ENCODE assay signal across 18 mouse cellular contexts in genomic region chr10:59379927-59380326, GRCm38 (mm10). TPM values are rescaled to one million over a fixed set of nuclear protein-coding genes. Genes with fewer than 3 reads are reported as not detected.
A peak's percentile ranks its signal among the peaks of the same experiment; 100 is the strongest.
DNase-seq lines count a peak whose midpoint lies in the region; ATAC-seq lines count a peak whose summit lies in the region.
"Had no signal": no experiment of that assay in that cellular context is flagged by ENCODE, and none has a peak within 500 bp of the region (broad histone marks: within the 10 kb centered on the region; RNA-seq: fewer than 3 reads in every experiment).

No protein-coding gene starts in this region.

- H3K4me2 ChIP-seq in forebrain, embryonic 13.5 days = no peak overlapping the region
- H3K4me2 ChIP-seq: intestine, embryonic 15.5 days; neural tube, embryonic 13.5 days had no signal

- H3K4me3 ChIP-seq in megakaryocyte, embryonic 14.5 days (replicated peaks) = peak overlapping the region; percentile 87
- H3K4me3 ChIP-seq in forebrain, embryonic 13.5 days = no peak overlapping the region
- H3K4me3 ChIP-seq: intestine, embryonic 15.5 days; neural tube, embryonic 13.5 days had no signal

- H3K36me3 ChIP-seq in megakaryocyte, embryonic 14.5 days (replicated peaks; ENCODE audit: low read length) = peaks cover 29% of the 10 kb centered on the region
- H3K36me3 ChIP-seq in forebrain, embryonic 13.5 days (ENCODE audit: poor library complexity, severe bottlenecking) = 0 out of 2 replicates have a peak, but pooled peaks cover 5% of the 10 kb centered on the region
- H3K36me3 ChIP-seq: neural tube, embryonic 13.5 days had no signal

- peaks cover 37% of the 10 kb centered on the region for H3K4me1 ChIP-seq in megakaryocyte, embryonic 14.5 days
- no peaks in the 10 kb centered on the region for H3K4me1 ChIP-seq in forebrain, embryonic 13.5 days
- H3K4me1 ChIP-seq: intestine, embryonic 15.5 days had no signal

- 65% methylated on average over 3 of the region's 3 CpGs for WGBS in forebrain, embryonic 13.5 days

- peak; percentile 48 for DNase-seq in MEL-GATA-1-ER (ENCODE audit: extremely low read depth, low read depth)
- DNase-seq in induced T-regulatory cell, adult 2 months (ENCODE audit: low read depth) = peak; percentile 79
- DNase-seq in naive thymus-derived CD4-positive, alpha-beta T cell, adult 2 months (ENCODE audit: low read depth) = peak; percentile 72
- DNase-seq in right cerebral cortex, adult 2 months (ENCODE audit: low spot score in 2 of 2) = no peak
- DNase-seq: cerebellum, adult 11-12 months; gastrocnemius, postnatal 36 days; lung, adult 18-20 months; thymus, adult 18-20 months had no signal

- ATAC-seq in megakaryocyte, adult 5-6 weeks (ENCODE audit: poor library complexity, severe bottlenecking) = no peak
- no peak for ATAC-seq in forebrain, embryonic 13.5 days
- ATAC-seq: intestine, embryonic 15.5 days had no signal

- no peak overlapping the region for H3K27ac ChIP-seq in forebrain, embryonic 13.5 days
- H3K27ac ChIP-seq: intestine, embryonic 15.5 days; macrophage; neural tube, embryonic 13.5 days had no signal

- no peak overlapping the region for H3K9ac ChIP-seq in forebrain, embryonic 13.5 days
- H3K9ac ChIP-seq: intestine, embryonic 15.5 days; neural tube, embryonic 13.5 days had no signal

- H3K27me3 ChIP-seq in megakaryocyte, embryonic 14.5 days (replicated peaks) = no peaks in the 10 kb centered on the region
- H3K27me3 ChIP-seq in forebrain, embryonic 13.5 days = no peaks in the 10 kb centered on the region
- H3K27me3 ChIP-seq: intestine, embryonic 15.5 days; neural tube, embryonic 13.5 days had no signal

- H3K9me3 ChIP-seq in megakaryocyte, embryonic 14.5 days = no peaks in the 10 kb centered on the region
- no peaks in the 10 kb centered on the region for H3K9me3 ChIP-seq in forebrain, embryonic 13.5 days (replicated peaks)
- H3K9me3 ChIP-seq: intestine, embryonic 15.5 days; neural tube, embryonic 13.5 days had no signal

RNA-seq across cellular contexts. Expression of gene Gm10273, which starts 15.5 kb away (rescaled TPM):
- polyA plus RNA-seq in megakaryocyte, embryonic 14.5 days (2012; ENCODE audit: insufficient read depth, low replicate concordance) = 0.54 TPM in 1 of 2 replicates, not detected in the other
- 33.3 and 39.3 TPM in 2 replicates for total RNA-seq in megakaryocyte, adult 5-6 weeks (2015)
- total RNA-seq in megakaryocyte, adult 5-6 weeks (2017) = 25.7 and 55.3 TPM in 2 replicates
- polyA plus RNA-seq in forebrain, embryonic 13.5 days (2015; fragmentation: Nextera tagmentation; extraction: Ambion mirVana) = 1.8 and 7.4 TPM in 2 replicates
- polyA plus RNA-seq: neural tube, embryonic 13.5 days had no signal

RNA-seq across cellular contexts. Expression of gene Pla2g12b, which starts 23.5 kb away (rescaled TPM):
- not detected in 2 replicates for polyA plus RNA-seq in megakaryocyte, embryonic 14.5 days (2012; ENCODE audit: insufficient read depth, low replicate concordance)
- not detected in 2 replicates for total RNA-seq in megakaryocyte, adult 5-6 weeks (2015)
- total RNA-seq in megakaryocyte, adult 5-6 weeks (2017) = not detected in 2 replicates
- not detected in 2 replicates for polyA plus RNA-seq in forebrain, embryonic 13.5 days (2015; fragmentation: Nextera tagmentation; extraction: Ambion mirVana)
- total RNA-seq: gastrocnemius, postnatal 36 days; hematopoietic stem cell, adult 5-6 weeks; layer of hippocampus, postnatal 10 days; left cerebral cortex, postnatal 14 days; midbrain, postnatal 0 days had no signal
- polyA plus RNA-seq: macrophage; midbrain, postnatal 0 days; neural tube, embryonic 13.5 days had no signal

RNA-seq across cellular contexts. Expression of gene P4ha1, which starts 56.8 kb away (rescaled TPM):
- 3.7 and 10.7 TPM in 2 replicates for polyA plus RNA-seq in megakaryocyte, embryonic 14.5 days (2012; ENCODE audit: insufficient read depth, low replicate concordance)
- total RNA-seq in megakaryocyte, adult 5-6 weeks (2015) = 9.6 and 14.3 TPM in 2 replicates
- 19.2 and 25.0 TPM in 2 replicates for total RNA-seq in megakaryocyte, adult 5-6 weeks (2017)
- polyA plus RNA-seq in forebrain, embryonic 13.5 days (2015; fragmentation: Nextera tagmentation; extraction: Ambion mirVana) = 25.9 and 26.9 TPM in 2 replicates

Comparison
In these comparisons a context has a peak if more than half of its experiments do, and no peak if none do; other contexts are left out.
1. DNase-seq: peak in MEL-GATA-1-ER (single experiment), induced T-regulatory cell, adult 2 months (single experiment) and naive thymus-derived CD4-positive, alpha-beta T cell, adult 2 months (single experiment); none in right cerebral cortex, adult 2 months (0 of 2).